Mouse (Mus musculus): ENCODE data around the gene Insm1. TPM values are rescaled to one million over a fixed set of nuclear protein-coding genes. Genes with fewer than 3 reads are reported as not detected.

Insm1 gene
- polyA plus RNA-seq, 1 experiment from 2014 or later: 8.9 TPM

- Histone ChIP-seq H3K4me1 (replicated peaks) (peaks cover 66% of the 10 kb centered on the region), H3K27ac (peak overlapping the region; percentile 92), H3K36me3 (no peaks in the 10 kb centered on the region), H3K9me3 (no peaks in the 10 kb centered on the region), H3K4me2 (replicated peaks) (peak overlapping the region; percentile 57), H3K9ac (replicated peaks) (peak overlapping the region; percentile 59), H3K27me3 (peaks cover 27% of the 10 kb centered on the region), H3K4me3 (replicated peaks) (peak overlapping the region; percentile 27)
- 2% methylated on average over 16 of the region's 16 CpGs for WGBS
- ATAC-seq: peak; percentile 43
These were observed 4.3 kb upstream of the Insm1 start for GRCm38 (mm10) chr2:146217227-146217980.

- H3K27me3 ChIP-seq: peaks cover 27% of the 10 kb centered on the region
- H3K4me3 ChIP-seq (replicated peaks): peak overlapping the region; percentile 27
- no peaks in the 10 kb centered on the region for H3K9me3 ChIP-seq
- peak overlapping the region; percentile 92 for H3K27ac ChIP-seq
- H3K4me2 ChIP-seq (replicated peaks): peak overlapping the region; percentile 57
- ATAC-seq: peak; percentile 57
- H3K36me3 ChIP-seq: no peaks in the 10 kb centered on the region
- H3K9ac ChIP-seq (replicated peaks): peak overlapping the region; percentile 59
- WGBS: under 1% methylated on average over 40 of the region's 40 CpGs
- H3K4me1 ChIP-seq (replicated peaks): peaks cover 68% of the 10 kb centered on the region
These were observed 3.5 kb upstream of the Insm1 start for GRCm38 (mm10) chr2:146218161-146218691.

GRCm38 (mm10) chr2:146218881-146219535 lies 2.7 kb upstream of the Insm1 start:
- Histone ChIP-seq H3K4me2 (replicated peaks) (peak overlapping the region; percentile 57), H3K4me3 (replicated peaks) (no peak overlapping the region; the same call in 1 of the 2 replicates), H3K4me1 (replicated peaks) (peaks cover 76% of the 10 kb centered on the region), H3K9me3 (no peaks in the 10 kb centered on the region), H3K36me3 (no peaks in the 10 kb centered on the region), H3K27me3 (peaks cover 28% of the 10 kb centered on the region), H3K9ac (replicated peaks) (peak overlapping the region; percentile 28), H3K27ac (peak overlapping the region; percentile 92)
- ATAC-seq: no peak
- WGBS: 3% methylated on average over 19 of the region's 19 CpGs

- Histone ChIP-seq H3K4me1 (replicated peaks) (peaks cover 77% of the 10 kb centered on the region), H3K9me3 (no peaks in the 10 kb centered on the region), H3K27ac (no peak overlapping the region), H3K4me3 (replicated peaks) (no peak overlapping the region), H3K4me2 (replicated peaks) (no peak overlapping the region; the same call in 1 of the 2 replicates), H3K27me3 (peaks cover 27% of the 10 kb centered on the region), H3K36me3 (no peaks in the 10 kb centered on the region), H3K9ac (replicated peaks) (no peak overlapping the region)
- ATAC-seq: no peak
- 6% methylated on average over 11 of the region's 11 CpGs for WGBS
These were observed 1.9 kb upstream of the Insm1 start for GRCm38 (mm10) chr2:146219791-146220190.

- whole genome bisulfite sequencing: 2% methylated on average over 24 of the region's 24 CpGs
- Histone ChIP-seq H3K4me1 (replicated peaks) (peaks cover 76% of the 10 kb centered on the region), H3K27me3 (peaks cover 31% of the 10 kb centered on the region), H3K27ac (peak overlapping the region; percentile 97), H3K4me3 (replicated peaks) (peak overlapping the region; percentile 81), H3K9me3 (no peaks in the 10 kb centered on the region), H3K4me2 (replicated peaks) (peak overlapping the region; percentile 92), H3K36me3 (no peaks in the 10 kb centered on the region), H3K9ac (replicated peaks) (peak overlapping the region; percentile 96)
- no peak for ATAC-seq
These were observed 1.1 kb upstream of the Insm1 start for GRCm38 (mm10) chr2:146220591-146221075.

GRCm38 (mm10) chr2:146221929-146222278 lies 183 bp downstream of the Insm1 start:
- H3K9ac ChIP-seq (replicated peaks): peak overlapping the region; percentile 96
- H3K36me3 ChIP-seq: no peaks in the 10 kb centered on the region
- peak overlapping the region; percentile 81 for H3K4me3 ChIP-seq (replicated peaks)
- H3K9me3 ChIP-seq: no peaks in the 10 kb centered on the region
- H3K27ac ChIP-seq: peak overlapping the region; percentile 97
- peak overlapping the region; percentile 92 for H3K4me2 ChIP-seq (replicated peaks)
- H3K27me3 ChIP-seq: peaks cover 35% of the 10 kb centered on the region
- ATAC-seq: peak; percentile 61
- peaks cover 78% of the 10 kb centered on the region for H3K4me1 ChIP-seq (replicated peaks)
- WGBS: under 1% methylated on average over 39 of the region's 44 CpGs

- WGBS: under 1% methylated on average over 91 of the region's 133 CpGs
- peak overlapping the region; percentile 81 for H3K4me3 ChIP-seq (replicated peaks)
- no peaks in the 10 kb centered on the region for H3K36me3 ChIP-seq
- peak overlapping the region; percentile 92 for H3K4me2 ChIP-seq (replicated peaks)
- peak overlapping the region; percentile 96 for H3K9ac ChIP-seq (replicated peaks)
- no peaks in the 10 kb centered on the region for H3K9me3 ChIP-seq
- peaks cover 41% of the 10 kb centered on the region for H3K27me3 ChIP-seq
- peak; percentile 17 for ATAC-seq
- peaks cover 77% of the 10 kb centered on the region for H3K4me1 ChIP-seq (replicated peaks)
- H3K27ac ChIP-seq: peak overlapping the region; percentile 97
These were observed 806 bp downstream of the Insm1 start for GRCm38 (mm10) chr2:146222279-146223175.

GRCm38 (mm10) chr2:146223176-146223905 lies 1.6 kb downstream of the Insm1 start:
- H3K9ac ChIP-seq (replicated peaks): peak overlapping the region; percentile 96
- no peaks in the 10 kb centered on the region for H3K36me3 ChIP-seq
- H3K4me1 ChIP-seq (replicated peaks): peaks cover 69% of the 10 kb centered on the region
- no peaks in the 10 kb centered on the region for H3K9me3 ChIP-seq
- under 1% methylated on average over 75 of the region's 75 CpGs for WGBS
- H3K4me3 ChIP-seq (replicated peaks): peak overlapping the region; percentile 81
- peaks cover 49% of the 10 kb centered on the region for H3K27me3 ChIP-seq
- no peak for ATAC-seq
- H3K4me2 ChIP-seq (replicated peaks): peak overlapping the region; percentile 92
- H3K27ac ChIP-seq: peak overlapping the region; percentile 97

GRCm38 (mm10) chr2:146224141-146224540 lies 2.4 kb downstream of the Insm1 start:
- 6% methylated on average over 7 of the region's 7 CpGs for WGBS
- H3K36me3 ChIP-seq: no peaks in the 10 kb centered on the region
- H3K27me3 ChIP-seq: peaks cover 56% of the 10 kb centered on the region
- peak overlapping the region; percentile 96 for H3K9ac ChIP-seq (replicated peaks)
- H3K27ac ChIP-seq: peak overlapping the region; percentile 97
- H3K4me1 ChIP-seq (replicated peaks): peaks cover 61% of the 10 kb centered on the region
- ATAC-seq: no peak
- H3K4me2 ChIP-seq (replicated peaks): peak overlapping the region; percentile 92
- no peaks in the 10 kb centered on the region for H3K9me3 ChIP-seq
- peak overlapping the region; percentile 81 for H3K4me3 ChIP-seq (replicated peaks)

- Histone ChIP-seq H3K27ac (no peak overlapping the region), H3K4me2 (replicated peaks) (peak overlapping the region; percentile 92), H3K36me3 (no peaks in the 10 kb centered on the region), H3K4me1 (replicated peaks) (peaks cover 48% of the 10 kb centered on the region), H3K9me3 (no peaks in the 10 kb centered on the region), H3K27me3 (peaks cover 56% of the 10 kb centered on the region), H3K4me3 (replicated peaks) (peak overlapping the region; percentile 81), H3K9ac (replicated peaks) (peak overlapping the region; percentile 58; the same call in 1 of the 2 replicates)
- 6% methylated on average over 6 of the region's 6 CpGs for whole genome bisulfite sequencing
- ATAC-seq: no peak
These were observed 4.1 kb downstream of the Insm1 start for GRCm38 (mm10) chr2:146225818-146226217.

- Histone ChIP-seq H3K27me3 (peaks cover 59% of the 10 kb centered on the region), H3K36me3 (no peaks in the 10 kb centered on the region), H3K4me3 (replicated peaks) (no peak overlapping the region), H3K4me1 (replicated peaks) (peaks cover 41% of the 10 kb centered on the region), H3K27ac (no peak overlapping the region), H3K9ac (replicated peaks) (peak overlapping the region; percentile 39; the same call in 1 of the 2 replicates), H3K9me3 (no peaks in the 10 kb centered on the region), H3K4me2 (replicated peaks) (peak overlapping the region; percentile 92)
- WGBS: 4% methylated on average over 9 of the region's 9 CpGs
- ATAC-seq: no peak
These were observed 4.8 kb downstream of the Insm1 start for GRCm38 (mm10) chr2:146226484-146226883.
